Mouse (Mus musculus) heart, postnatal 0 days (tissue): Measurements from ENCODE around the gene Efemp1. TPM values are rescaled to one million over a fixed set of nuclear protein-coding genes. Genes with fewer than 3 reads are reported as not detected.

ENCODE experiments used
- ATAC-seq: fragments of 200-750 bp; cut with Nextera tagmentation; 2 replicates; pipeline ENCODE4 v1.8.0; 2017; ENCODE audit warnings: low read depth, moderate number of reproducible peaks, moderate library complexity; ENCODE audit not compliant: insufficient read depth
- DNase-seq: peaks from one replicate; pipeline ENCODE4 v3.0.0-alpha.2; 2016; ENCODE audit warnings: low spot score
- H3K27ac ChIP-seq: fragments of 300-500 bp; sonication (generic); 2 replicates; pipeline ENCODE4 v1.5.1; 2014; ENCODE audit warnings: low read depth, mild to moderate bottlenecking
- H3K27me3 ChIP-seq: fragments of 300-500 bp; sonication (generic); 2 replicates; pipeline ENCODE4 v1.6.1; 2014; ENCODE audit warnings: low read length, mixed read lengths; ENCODE audit not compliant: control insufficient read depth, insufficient read depth
- H3K36me3 ChIP-seq: fragments of 300-500 bp; sonication (generic); replicated peaks from 2 replicates; pipeline ENCODE4 v1.6.1; 2014; ENCODE audit warnings: low read length, mixed read lengths; ENCODE audit not compliant: control insufficient read depth, insufficient read depth
- H3K4me1 ChIP-seq: fragments of 300-500 bp; sonication (generic); 2 replicates; pipeline ENCODE4 v1.6.1; 2014; ENCODE audit warnings: antibody characterized with exemption; ENCODE audit not compliant: control insufficient read depth, insufficient read depth
- H3K4me2 ChIP-seq: fragments of 300-500 bp; sonication (generic); 2 replicates; pipeline ENCODE4 v1.6.1; 2014; ENCODE audit warnings: low read depth, mild to moderate bottlenecking, low read length, moderate library complexity
- H3K4me3 ChIP-seq: fragments of 300-500 bp; sonication (generic); 2 replicates; pipeline ENCODE4 v1.5.1; 2014; ENCODE audit warnings: low read depth, low read length
- H3K9ac ChIP-seq: fragments of 300-500 bp; sonication (generic); replicated peaks from 2 replicates; pipeline ENCODE4 v1.6.1; 2014; ENCODE audit warnings: low read depth, low read length, mixed read lengths
- H3K9me3 ChIP-seq: fragments of 300-500 bp; sonication (generic); replicated peaks from 2 replicates; pipeline ENCODE4 v1.6.1; 2016; ENCODE audit warnings: low read length; ENCODE audit not compliant: control insufficient read depth
- CTCF ChIP-seq: IDR thresholded peaks from 2 replicates; pipeline ENCODE4 v1.5.1; 2016; ENCODE audit warnings: antibody characterized with exemption, control low read depth, low read depth
- EP300 ChIP-seq: IDR thresholded peaks from 2 replicates; pipeline ENCODE4 v1.6.1; 2016; ENCODE audit warnings: antibody characterized with exemption, low read depth
- WGBS: fragments of 180-500 bp; shearing (Covaris S2); extraction: QIAGEN DNeasy Blood & Tissue Kit; methylation state at CpG from one replicate; pipeline ENCODE4 v1.1.7; 2014; 5-methylcytosine and 5-hydroxymethylcytosine counted together
- polyA plus RNA-seq: library from polyadenylated mRNA; unstranded; fragments of >200 nt; fragmentation: Nextera tagmentation; extraction: Ambion mirVana; gene quantifications from 2 replicates; pipeline ENCODE4 v1.2.1, GENCODE M21; 2015
- total RNA-seq: library from RNA; depleted of rRNA; stranded (reverse); fragments of >200 nt; gene quantifications from 2 replicates; pipeline ENCODE4 v1.2.3, GENCODE M21; 2014; ENCODE audit warnings: low replicate concordance; rRNA removed

Efemp1 gene
- 10.8 and 33.9 TPM in 2 replicates for total RNA-seq
- 13.5 and 17.6 TPM in 2 replicates for polyA plus RNA-seq

DNA sequence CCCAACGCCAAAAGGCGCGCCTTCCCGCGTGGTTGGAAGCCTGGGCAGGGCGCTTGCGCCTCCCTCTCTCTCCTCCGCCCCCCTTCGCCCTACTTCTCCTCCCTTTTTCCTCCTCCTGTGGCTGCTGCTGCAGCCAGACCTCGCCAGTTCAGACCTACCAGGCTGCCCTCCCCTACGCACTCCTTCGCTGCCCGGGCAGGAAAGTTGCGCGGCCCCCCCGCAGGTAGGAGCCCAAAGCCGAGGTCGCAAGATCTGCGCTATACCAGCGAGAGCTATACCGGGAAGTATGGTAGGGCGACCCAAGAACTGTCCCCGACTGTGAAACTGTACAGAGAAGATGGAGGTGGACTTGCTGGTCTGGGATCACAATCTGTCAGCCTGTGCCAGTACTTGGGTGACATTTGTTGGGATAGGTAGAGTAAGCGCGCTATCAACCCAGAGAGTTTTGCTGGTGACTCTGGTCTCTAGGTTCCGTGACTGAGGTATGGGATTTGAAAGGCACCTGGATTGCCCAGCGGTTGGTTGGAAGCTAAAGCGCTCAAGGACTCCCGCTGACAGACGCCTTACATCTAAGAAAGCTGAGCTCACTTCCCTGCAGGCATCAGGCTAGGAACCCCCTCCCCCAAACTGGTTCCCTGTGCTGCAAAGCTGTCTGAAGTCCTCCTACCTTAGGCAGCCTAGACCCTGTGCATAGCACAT, at the start of gene Efemp1:
Gene Efemp1 (plus strand): TSS at position 103 of the 699 bp plus-strand sequence.
- Histone ChIP-seq H3K9me3 (no peaks in the 10 kb centered on the region), H3K27ac (no peak within 1 kb of the TSS), H3K4me3 (peak within 1 kb of the TSS; percentile 50), H3K36me3 (no peaks in the 10 kb centered on the region), H3K27me3 (peaks cover 23% of the 10 kb centered on the region; the same call in 1 of the 2 replicates), H3K4me2 (peak within 1 kb of the TSS; percentile 75), H3K9ac (0 out of 2 replicates have a peak within 1 kb of the TSS, but pooled peaks have one; percentile 6), H3K4me1 (peaks cover 13% of the 10 kb centered on the region; the same call in 1 of the 2 replicates)
- ATAC-seq (peak; percentile 30; the same call in 1 of the 2 replicates), DNase-seq (peak; percentile 7)
- WGBS = 0% methylated on average over 30 of the region's 30 CpGs
- no peak for TF ChIP-seq EP300
- TF ChIP-seq CTCF = no peak

DNA sequence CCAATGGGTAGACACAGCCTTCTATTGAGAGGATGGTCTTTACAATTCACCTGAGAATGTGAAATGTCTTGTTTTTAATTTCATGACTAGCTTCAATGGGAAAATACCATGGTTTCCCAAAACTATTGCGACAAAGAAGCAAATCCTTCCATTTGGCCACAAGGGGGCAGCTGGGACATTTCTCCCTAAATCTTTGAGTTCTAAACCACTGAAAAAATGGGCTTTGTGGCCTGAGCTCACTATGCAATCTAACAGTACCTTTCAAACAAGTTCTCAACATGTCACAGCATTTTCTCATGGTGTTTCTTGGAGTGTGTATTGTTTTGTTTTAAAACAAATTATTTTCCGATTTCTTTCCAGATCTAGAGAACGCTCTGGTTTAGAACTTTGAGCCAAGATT, 44.3 kb upstream of the Efemp1 start:
- H3K36me3 ChIP-seq = no peaks in the 10 kb centered on the region
- 63% methylated on average over 3 of the region's 3 CpGs for WGBS
- H3K9ac ChIP-seq = no peak overlapping the region
- H3K27me3 ChIP-seq = 0 out of 2 replicates have a peak, but pooled peaks cover 2% of the 10 kb centered on the region
- DNase-seq = peak; percentile 28
- H3K4me1 ChIP-seq = no peaks in the 10 kb centered on the region
- no peak overlapping the region for H3K4me3 ChIP-seq
- H3K27ac ChIP-seq = no peak overlapping the region
- no peaks in the 10 kb centered on the region for H3K9me3 ChIP-seq
- TF ChIP-seq CTCF = peak; percentile 55
- no peak for TF ChIP-seq EP300
- ATAC-seq = no peak
- no peak overlapping the region for H3K4me2 ChIP-seq

DNA sequence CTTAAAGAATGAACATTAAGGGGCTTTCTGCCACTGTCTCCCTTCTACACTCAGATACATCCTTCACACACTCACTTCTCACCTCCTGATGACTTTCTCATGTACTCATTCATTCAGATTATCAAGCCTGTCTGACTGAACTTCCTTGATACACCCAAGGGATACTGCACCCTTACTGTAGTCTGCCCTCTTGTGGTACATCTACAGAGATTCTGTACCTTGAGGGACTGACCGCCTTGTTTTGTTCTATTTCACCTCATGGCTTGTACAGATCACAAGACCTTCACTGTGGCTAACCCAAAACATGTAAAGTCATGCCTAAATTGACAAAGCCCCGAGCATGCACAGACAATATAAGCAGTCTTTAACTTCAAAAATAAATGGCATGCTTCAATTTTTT, 41.1 kb upstream of the Efemp1 start:
- Histone ChIP-seq H3K27me3 (peaks cover 18% of the 10 kb centered on the region), H3K9ac (no peak overlapping the region), H3K9me3 (no peaks in the 10 kb centered on the region), H3K4me1 (no peaks in the 10 kb centered on the region), H3K27ac (no peak overlapping the region), H3K4me2 (no peak overlapping the region), H3K4me3 (no peak overlapping the region), H3K36me3 (no peaks in the 10 kb centered on the region)
- ATAC-seq (no peak), DNase-seq (no peak)
- TF ChIP-seq EP300 (no peak), CTCF (peak; percentile 64)
- WGBS = 64% methylated on average over 2 of the region's 2 CpGs

DNA sequence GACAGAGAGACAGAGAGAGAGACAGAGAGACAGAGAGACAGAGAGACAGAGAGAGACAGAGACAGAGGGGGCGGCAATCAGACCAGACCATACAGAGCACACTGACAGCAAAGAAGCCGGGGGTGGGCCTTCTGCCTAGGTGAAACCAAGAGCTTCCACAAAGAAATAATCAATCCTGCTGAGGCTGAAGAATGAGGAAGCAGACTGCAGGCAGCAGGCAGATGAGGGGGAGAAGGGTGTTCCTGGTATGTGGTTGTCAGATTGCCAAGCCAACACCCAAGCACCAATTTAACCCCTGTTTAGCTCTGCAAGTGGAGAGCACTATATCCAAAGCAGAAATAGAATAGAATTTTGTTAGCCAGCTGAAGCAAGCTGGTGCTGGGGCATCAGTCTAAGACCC, 40.4 kb upstream of the Efemp1 start:
- 60% methylated on average over 2 of the region's 2 CpGs for WGBS
- Histone ChIP-seq H3K4me3 (no peak overlapping the region), H3K36me3 (no peaks in the 10 kb centered on the region), H3K27ac (no peak overlapping the region), H3K27me3 (peaks cover 18% of the 10 kb centered on the region), H3K9me3 (no peaks in the 10 kb centered on the region), H3K4me1 (0 out of 2 replicates have a peak, but pooled peaks cover 1% of the 10 kb centered on the region), H3K9ac (no peak overlapping the region), H3K4me2 (no peak overlapping the region)
- ATAC-seq (no peak), DNase-seq (no peak)
- TF ChIP-seq EP300 (no peak), CTCF (no peak)

DNA sequence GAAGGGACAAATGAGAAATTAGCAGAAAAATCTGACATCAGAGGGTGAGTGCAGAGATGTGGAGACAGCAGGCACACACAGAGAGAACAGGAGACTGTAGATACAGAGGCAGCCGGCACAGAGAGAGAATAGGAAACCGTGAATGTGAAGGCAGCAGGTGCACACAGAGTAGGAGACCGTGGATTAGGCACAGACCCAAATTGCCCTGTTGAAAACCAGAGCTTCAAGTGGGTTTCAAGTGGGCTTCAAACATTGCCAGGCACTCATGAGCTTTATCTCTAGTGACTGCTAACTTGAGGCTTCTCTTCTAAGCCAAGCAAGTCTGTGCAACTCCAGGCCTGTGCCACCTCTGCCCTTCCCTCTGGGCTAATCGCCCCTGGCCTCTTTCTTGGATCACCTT, 35.6 kb upstream of the Efemp1 start:
- Histone ChIP-seq H3K4me2 (no peak overlapping the region), H3K9me3 (no peaks in the 10 kb centered on the region), H3K4me1 (0 out of 2 replicates have a peak, but pooled peaks cover 4% of the 10 kb centered on the region), H3K36me3 (no peaks in the 10 kb centered on the region), H3K9ac (no peak overlapping the region), H3K4me3 (no peak overlapping the region), H3K27me3 (peaks cover 37% of the 10 kb centered on the region), H3K27ac (no peak overlapping the region)
- peak; percentile 81 for ATAC-seq
- DNase-seq = peak; percentile 52
- WGBS = 28% methylated on average over 4 of the region's 4 CpGs
- TF ChIP-seq CTCF = no peak
- no peak for TF ChIP-seq EP300

DNA sequence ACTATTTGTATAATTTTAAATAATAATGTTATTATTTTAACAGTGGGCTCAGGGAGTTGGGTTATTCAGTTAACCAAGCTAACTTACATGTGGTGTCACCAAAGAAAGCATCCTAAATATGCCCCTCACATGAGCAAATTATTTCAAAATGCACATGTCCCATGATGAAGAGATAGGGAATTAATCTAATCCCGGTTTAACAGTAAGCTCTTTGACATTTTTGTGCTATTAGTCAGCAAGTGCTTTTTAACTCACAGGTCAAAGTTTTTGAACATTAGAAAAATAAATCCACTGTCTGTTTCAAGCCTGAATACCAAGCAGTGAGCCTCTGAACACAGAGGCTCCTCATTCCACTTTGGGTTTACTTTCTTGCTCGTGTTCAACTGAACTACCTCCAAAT, 26.1 kb upstream of the Efemp1 start:
- no peaks in the 10 kb centered on the region for H3K9me3 ChIP-seq
- no peaks in the 10 kb centered on the region for H3K27me3 ChIP-seq
- ATAC-seq = no peak
- no peak for DNase-seq
- H3K4me3 ChIP-seq = no peak overlapping the region
- no peaks in the 10 kb centered on the region for H3K4me1 ChIP-seq
- H3K4me2 ChIP-seq = no peak overlapping the region
- WGBS = 80% methylated on average over 2 of the region's 2 CpGs
- H3K27ac ChIP-seq = no peak overlapping the region
- TF ChIP-seq CTCF = no peak
- no peak for TF ChIP-seq EP300
- no peaks in the 10 kb centered on the region for H3K36me3 ChIP-seq
- H3K9ac ChIP-seq = no peak overlapping the region
